In the genomic region with DNA sequence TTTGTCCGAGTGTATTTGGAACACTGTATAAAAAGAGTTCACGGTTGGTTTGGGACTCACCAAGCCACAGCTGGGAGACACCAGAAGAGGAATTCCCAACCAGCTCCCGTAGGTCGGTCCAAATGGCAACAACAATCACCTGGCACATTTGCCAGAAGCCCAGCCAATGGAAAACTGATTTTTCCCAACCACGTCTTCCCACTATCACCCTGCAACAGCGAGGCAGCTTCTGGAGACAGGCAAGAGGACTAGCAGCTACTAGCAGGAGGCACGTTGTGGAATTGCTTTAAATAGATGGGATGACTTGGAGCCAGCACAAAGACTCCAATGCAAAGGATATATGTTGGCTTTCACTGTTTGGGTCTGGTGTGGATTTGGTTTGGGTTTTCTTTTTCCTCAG, we compare ENCODE assay signal across 15 mouse cellular contexts.
DNase-seq lines count a peak whose midpoint lies in the region; ATAC-seq and TF ChIP-seq lines count a peak whose summit lies in the region.
"Had no signal": no experiment of that assay in that cellular context is flagged by ENCODE, and none has a peak within 500 bp of the region (broad histone marks: within the 10 kb centered on the region; RNA-seq: fewer than 3 reads in every experiment).

No protein-coding gene starts in this region.

- H3K36me3 ChIP-seq in hindbrain, embryonic 12.5 days: no peaks in the 10 kb centered on the region
- H3K36me3 ChIP-seq in hindbrain, embryonic 10.5 days: no peaks in the 10 kb centered on the region
- no peaks in the 10 kb centered on the region for H3K36me3 ChIP-seq in forebrain, postnatal 0 days (ENCODE audit: insufficient read depth)
- no peaks in the 10 kb centered on the region for H3K36me3 ChIP-seq in midbrain, embryonic 15.5 days (replicated peaks)
- H3K36me3 ChIP-seq in intestine, postnatal 0 days (ENCODE audit: control insufficient read depth, insufficient read depth): no peaks in the 10 kb centered on the region
- H3K36me3 ChIP-seq: embryonic facial prominence, embryonic 13.5 days; limb, embryonic 13.5 days; stomach, embryonic 15.5 days had no signal

- H3K4me3 ChIP-seq in hindbrain, embryonic 12.5 days: peak overlapping the region; percentile 18
- no peak overlapping the region for H3K4me3 ChIP-seq in hindbrain, embryonic 10.5 days
- peak overlapping the region; percentile 38 for H3K4me3 ChIP-seq in forebrain, postnatal 0 days (ENCODE audit: low read depth, low read length)
- H3K4me3 ChIP-seq in midbrain, embryonic 15.5 days: peak overlapping the region; percentile 35
- H3K4me3 ChIP-seq in intestine, postnatal 0 days (ENCODE audit: low read depth, low read length): no peak overlapping the region
- H3K4me3 ChIP-seq: embryonic facial prominence, embryonic 13.5 days; limb, embryonic 13.5 days; megakaryocyte, embryonic 14.5 days; stomach, embryonic 15.5 days had no signal

- WGBS in hindbrain, embryonic 12.5 days: 80% methylated on average over 7 of the region's 7 CpGs
- WGBS in hindbrain, embryonic 10.5 days: 89% methylated on average over 7 of the region's 7 CpGs
- WGBS in forebrain, postnatal 0 days: 31% methylated on average over 7 of the region's 7 CpGs
- WGBS in midbrain, embryonic 15.5 days: 66% methylated on average over 7 of the region's 7 CpGs
- WGBS in intestine, postnatal 0 days: 87% methylated on average over 7 of the region's 7 CpGs

- peaks cover 41% of the 10 kb centered on the region for H3K4me1 ChIP-seq in hindbrain, embryonic 12.5 days
- peaks cover 18% of the 10 kb centered on the region for H3K4me1 ChIP-seq in hindbrain, embryonic 10.5 days (replicated peaks)
- H3K4me1 ChIP-seq in forebrain, postnatal 0 days (ENCODE audit: insufficient read depth): peaks cover 25% of the 10 kb centered on the region
- peaks cover 35% of the 10 kb centered on the region for H3K4me1 ChIP-seq in midbrain, embryonic 15.5 days
- no peaks in the 10 kb centered on the region for H3K4me1 ChIP-seq in intestine, postnatal 0 days (replicated peaks; ENCODE audit: control insufficient read depth, insufficient read depth, low read length)
- H3K4me1 ChIP-seq: limb, embryonic 13.5 days; megakaryocyte, embryonic 14.5 days; stomach, embryonic 15.5 days had no signal

- peak overlapping the region; percentile 36; the same call in 1 of the 2 replicates for H3K4me2 ChIP-seq in hindbrain, embryonic 12.5 days (replicated peaks)
- H3K4me2 ChIP-seq in forebrain, postnatal 0 days (ENCODE audit: low read depth): peak overlapping the region; percentile 66
- H3K4me2 ChIP-seq in midbrain, embryonic 15.5 days: peak overlapping the region; percentile 52
- no peak overlapping the region for H3K4me2 ChIP-seq in intestine, postnatal 0 days (replicated peaks; ENCODE audit: low read depth)
- H3K4me2 ChIP-seq: embryonic facial prominence, embryonic 13.5 days; limb, embryonic 13.5 days; stomach, embryonic 15.5 days had no signal

- H3K27ac ChIP-seq in hindbrain, embryonic 12.5 days: peak overlapping the region; percentile 72
- H3K27ac ChIP-seq in hindbrain, embryonic 10.5 days: no peak overlapping the region
- peak overlapping the region; percentile 55 for H3K27ac ChIP-seq in forebrain, postnatal 0 days (ENCODE audit: low read depth, low read length)
- H3K27ac ChIP-seq in midbrain, embryonic 15.5 days: peak overlapping the region; percentile 86
- H3K27ac ChIP-seq in intestine, postnatal 0 days (ENCODE audit: low read depth, low read length): no peak overlapping the region
- H3K27ac ChIP-seq: embryonic facial prominence, embryonic 13.5 days; limb, embryonic 13.5 days; stomach, embryonic 15.5 days had no signal

- H3K27me3 ChIP-seq in hindbrain, embryonic 12.5 days: no peaks in the 10 kb centered on the region
- H3K27me3 ChIP-seq in hindbrain, embryonic 10.5 days (ENCODE audit: insufficient read depth, poor library complexity, severe bottlenecking): no peaks in the 10 kb centered on the region
- H3K27me3 ChIP-seq in forebrain, postnatal 0 days (ENCODE audit: insufficient read depth, low read length): no peaks in the 10 kb centered on the region
- no peaks in the 10 kb centered on the region for H3K27me3 ChIP-seq in midbrain, embryonic 15.5 days (replicated peaks)
- H3K27me3 ChIP-seq in intestine, postnatal 0 days (replicated peaks; ENCODE audit: control insufficient read depth, insufficient read depth, low read length): no peaks in the 10 kb centered on the region
- H3K27me3 ChIP-seq: embryonic facial prominence, embryonic 13.5 days; limb, embryonic 13.5 days; megakaryocyte, embryonic 14.5 days; stomach, embryonic 15.5 days had no signal

- no peak for DNase-seq in hindbrain, embryonic 10.5 days (ENCODE audit: low spot score)
- DNase-seq in ZHBTc4 (ENCODE audit: low read depth, low spot score): peak; percentile 8
- peak; percentile 71 for DNase-seq in forebrain, postnatal 0 days
- DNase-seq in kidney, postnatal 25 days: no peak
- DNase-seq in spleen, adult 18-20 months: no peak
- DNase-seq: lung, adult 18-20 months; thymus, postnatal 4 days had no signal

- no peaks in the 10 kb centered on the region for H3K9me3 ChIP-seq in hindbrain, embryonic 12.5 days (replicated peaks)
- no peaks in the 10 kb centered on the region for H3K9me3 ChIP-seq in hindbrain, embryonic 10.5 days
- H3K9me3 ChIP-seq in forebrain, postnatal 0 days (ENCODE audit: low read length): no peaks in the 10 kb centered on the region
- H3K9me3 ChIP-seq in midbrain, embryonic 15.5 days: no peaks in the 10 kb centered on the region
- no peaks in the 10 kb centered on the region for H3K9me3 ChIP-seq in intestine, postnatal 0 days (ENCODE audit: control insufficient read depth)
- H3K9me3 ChIP-seq: embryonic facial prominence, embryonic 13.5 days; limb, embryonic 13.5 days; stomach, embryonic 15.5 days had no signal

- no peak for ATAC-seq in hindbrain, embryonic 12.5 days (ENCODE audit: low FRiP score)
- peak; percentile 38; the same call in 1 of the 2 replicates for ATAC-seq in forebrain, postnatal 0 days
- no peak for ATAC-seq in midbrain, embryonic 15.5 days (replicated peaks)
- no peak for ATAC-seq in intestine, postnatal 0 days
- ATAC-seq: inflammation-experienced regulatory T-cells, adult 6 months had no signal

- H3K9ac ChIP-seq in hindbrain, embryonic 12.5 days: peak overlapping the region; percentile 36; the same call in 1 of the 2 replicates
- H3K9ac ChIP-seq in forebrain, postnatal 0 days: peak overlapping the region; percentile 51
- peak overlapping the region; percentile 44 for H3K9ac ChIP-seq in midbrain, embryonic 15.5 days
- no peak overlapping the region for H3K9ac ChIP-seq in intestine, postnatal 0 days (ENCODE audit: low read depth, low read length)
- H3K9ac ChIP-seq: embryonic facial prominence, embryonic 13.5 days; limb, embryonic 13.5 days; stomach, embryonic 15.5 days had no signal

- TF ChIP-seq CTCF in forebrain, postnatal 0 days (IDR thresholded peaks at IDR 0.05; ENCODE audit: low read depth): no peak
- no peak for TF ChIP-seq CTCF in intestine, postnatal 0 days (IDR thresholded peaks at IDR 0.05; ENCODE audit: low read depth)

Comparison
In these comparisons a context has a peak if more than half of its experiments do, and no peak if none do; other contexts are left out.
1. H3K27ac ChIP-seq: peak in hindbrain, embryonic 12.5 days (single experiment), forebrain, postnatal 0 days (single experiment) and midbrain, embryonic 15.5 days (single experiment); none in hindbrain, embryonic 10.5 days (single experiment) and intestine, postnatal 0 days (single experiment).
2. H3K4me3 ChIP-seq: peak in hindbrain, embryonic 12.5 days (single experiment), forebrain, postnatal 0 days (single experiment) and midbrain, embryonic 15.5 days (single experiment); none in hindbrain, embryonic 10.5 days (single experiment) and intestine, postnatal 0 days (single experiment).
3. DNase-seq: peak in ZHBTc4 (single experiment) and forebrain, postnatal 0 days (single experiment); none in hindbrain, embryonic 10.5 days (single experiment), kidney, postnatal 25 days (0 of 2) and spleen, adult 18-20 months (0 of 2).